In the genomic region with DNA sequence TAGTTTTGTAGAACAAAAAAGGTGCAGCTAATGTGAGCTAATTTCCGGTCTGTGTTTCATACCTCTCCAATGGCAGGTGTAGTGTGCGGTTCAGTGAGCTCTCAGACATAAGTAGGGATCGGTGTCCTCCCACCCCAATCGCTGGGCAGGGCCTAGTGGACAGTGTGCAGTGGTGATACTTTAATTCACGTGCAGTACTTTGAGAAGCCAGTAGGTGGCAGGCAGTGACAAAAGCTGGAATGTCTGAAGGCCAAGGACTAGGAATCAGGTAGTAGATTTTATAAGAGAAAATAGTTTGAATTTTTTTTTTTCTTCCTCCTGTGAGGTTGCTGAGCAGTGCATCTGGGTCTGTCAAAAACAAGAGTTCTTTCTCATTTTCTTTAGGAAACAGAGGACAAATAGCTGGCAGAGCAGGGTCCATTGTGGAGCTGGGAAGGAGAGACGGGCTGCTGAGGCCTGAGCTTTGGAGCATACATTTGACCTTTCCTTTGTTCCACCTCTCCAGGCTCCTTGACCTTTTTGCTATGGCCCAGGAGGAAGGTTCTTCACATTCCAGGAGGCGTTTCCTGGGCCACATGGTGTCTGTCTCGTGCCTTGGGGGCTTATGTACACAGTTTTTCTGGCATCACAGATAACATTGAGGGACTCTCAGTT, we compare ENCODE assay signal across 8 mouse cellular contexts. TPM values are rescaled to one million over a fixed set of nuclear protein-coding genes. Genes with fewer than 3 reads are reported as not detected.
DNase-seq lines count a peak whose midpoint lies in the region; ATAC-seq and TF ChIP-seq lines count a peak whose summit lies in the region.

No protein-coding gene starts in this region.

- DNase-seq in brain, embryonic 14.5 days (ENCODE audit: low read depth): peak; percentile 81
- DNase-seq in kidney, postnatal 0 days (ENCODE audit: low spot score): peak; percentile 94
- DNase-seq in liver, adult 2 months (ENCODE audit: extremely low read depth, low read depth, low spot score): peak; percentile 55
- DNase-seq in naive thymus-derived CD4-positive, alpha-beta T cell, adult 2 months (ENCODE audit: low read depth): peak; percentile 80
- peak; percentile 83 for DNase-seq in stomach, postnatal 0 days (ENCODE audit: low spot score)

- no peak overlapping the region for H3K4me2 ChIP-seq in heart, embryonic 15.5 days
- H3K4me2 ChIP-seq in kidney, postnatal 0 days (ENCODE audit: low read length): no peak overlapping the region
- no peak overlapping the region for H3K4me2 ChIP-seq in stomach, postnatal 0 days (replicated peaks; ENCODE audit: low read depth)

- H3K4me1 ChIP-seq in ES-Bruce4 (ENCODE audit: control insufficient read depth, insufficient read depth, low read length): peaks cover 17% of the 10 kb centered on the region
- H3K4me1 ChIP-seq in heart, embryonic 15.5 days (replicated peaks): peaks cover 32% of the 10 kb centered on the region
- H3K4me1 ChIP-seq in kidney, postnatal 0 days (replicated peaks; ENCODE audit: insufficient read depth, low read length): peaks cover 14% of the 10 kb centered on the region
- peaks cover 11% of the 10 kb centered on the region for H3K4me1 ChIP-seq in liver, adult 2 months (ENCODE audit: control insufficient read depth, insufficient read depth, low read length)
- peaks cover 16% of the 10 kb centered on the region for H3K4me1 ChIP-seq in stomach, postnatal 0 days (replicated peaks; ENCODE audit: control insufficient read depth, insufficient read depth)

- peak; percentile 52 for TF ChIP-seq CTCF in ES-Bruce4 (IDR thresholded peaks at IDR 0.05; ENCODE audit: low read depth, low read length)
- peak; percentile 82 for TF ChIP-seq CTCF in brain, embryonic 14.5 days (IDR thresholded peaks at IDR 0.05; ENCODE audit: borderline replicate concordance, extremely low read depth, insufficient read depth, insufficient read length)
- peak; percentile 92 for TF ChIP-seq CTCF in kidney, postnatal 0 days (IDR thresholded peaks at IDR 0.05; ENCODE audit: low read depth)
- peak; percentile 78 for TF ChIP-seq CTCF in liver, adult 2 months (IDR thresholded peaks at IDR 0.05; ENCODE audit: low read depth, low read length)
- TF ChIP-seq CTCF in stomach, postnatal 0 days (IDR thresholded peaks at IDR 0.05; ENCODE audit: low read depth): peak; percentile 97

- ATAC-seq in erythroblast, adult 5-6 weeks (replicated peaks; ENCODE audit: low FRiP score, poor library complexity, severe bottlenecking): peak; percentile 72; the same call in 1 of the 2 replicates
- 0 out of 2 replicates have a peak, but pooled peaks have one; percentile 32 for ATAC-seq in heart, embryonic 15.5 days (replicated peaks; ENCODE audit: insufficient number of reproducible peaks, insufficient read depth, low FRiP score, low read depth)
- peak; percentile 62 for ATAC-seq in kidney, postnatal 0 days (replicated peaks; ENCODE audit: low FRiP score, low read depth)
- peak; percentile 55 for ATAC-seq in stomach, postnatal 0 days (ENCODE audit: low FRiP score, low TSS enrichment)

- H3K27me3 ChIP-seq in ES-Bruce4 (ENCODE audit: control insufficient read depth, insufficient read depth, low read length, poor library complexity, severe bottlenecking): no peaks in the 10 kb centered on the region
- no peaks in the 10 kb centered on the region for H3K27me3 ChIP-seq in heart, embryonic 15.5 days
- no peaks in the 10 kb centered on the region for H3K27me3 ChIP-seq in kidney, postnatal 0 days (ENCODE audit: insufficient read depth, low read length)
- H3K27me3 ChIP-seq in liver, adult 2 months (ENCODE audit: control insufficient read depth, insufficient read depth, low read length): no peaks in the 10 kb centered on the region
- H3K27me3 ChIP-seq in stomach, postnatal 0 days (ENCODE audit: control insufficient read depth, insufficient read depth, low read length): no peaks in the 10 kb centered on the region

- H3K79me2 ChIP-seq in liver, adult 2 months (ENCODE audit: control insufficient read depth, insufficient read depth, low read length): peaks cover 10% of the 10 kb centered on the region; the same call in 1 of the 2 replicates

- WGBS in heart, embryonic 15.5 days: 18% methylated on average over 8 of the region's 8 CpGs
- 16% methylated on average over 8 of the region's 8 CpGs for WGBS in kidney, postnatal 0 days
- WGBS in liver, adult 2 months: 43% methylated on average over 8 of the region's 8 CpGs
- 14% methylated on average over 8 of the region's 8 CpGs for WGBS in stomach, postnatal 0 days

- peak; percentile 92 for TF ChIP-seq EP300 in ES-Bruce4 (IDR thresholded peaks at IDR 0.05; ENCODE audit: insufficient read depth, low read depth, low read length)
- no peak for TF ChIP-seq EP300 in stomach, postnatal 0 days (optimal IDR thresholded peaks at IDR 0.05)

- H3K4me3 ChIP-seq in ES-Bruce4 (ENCODE audit: low read depth, low read length): no peak overlapping the region
- H3K4me3 ChIP-seq in heart, embryonic 15.5 days: no peak overlapping the region
- H3K4me3 ChIP-seq in kidney, postnatal 0 days (replicated peaks; ENCODE audit: low read depth, low read length): no peak overlapping the region
- H3K4me3 ChIP-seq in liver, adult 2 months (ENCODE audit: insufficient read depth, low read depth, low read length): no peak overlapping the region
- H3K4me3 ChIP-seq in stomach, postnatal 0 days (ENCODE audit: low read depth, low read length): no peak overlapping the region

- H3K9ac ChIP-seq in ES-Bruce4 (ENCODE audit: low read depth, poor library complexity, severe bottlenecking): no peak overlapping the region
- H3K9ac ChIP-seq in heart, embryonic 15.5 days: no peak overlapping the region
- no peak overlapping the region for H3K9ac ChIP-seq in kidney, postnatal 0 days (ENCODE audit: low read depth, low read length)
- no peak overlapping the region for H3K9ac ChIP-seq in liver, adult 2 months (ENCODE audit: low read depth, low read length)
- no peak overlapping the region for H3K9ac ChIP-seq in stomach, postnatal 0 days (ENCODE audit: low read length)

- peak overlapping the region; percentile 41; the same call in 1 of the 2 replicates for H3K27ac ChIP-seq in ES-Bruce4 (ENCODE audit: insufficient read depth, low read length)
- no peak overlapping the region for H3K27ac ChIP-seq in heart, embryonic 15.5 days
- H3K27ac ChIP-seq in kidney, postnatal 0 days: no peak overlapping the region; the same call in 1 of the 2 replicates
- no peak overlapping the region for H3K27ac ChIP-seq in liver, adult 2 months (replicated peaks; ENCODE audit: insufficient read depth, low read depth, low read length)
- 0 out of 2 replicates have a peak overlapping the region, but pooled peaks have one; percentile 8 for H3K27ac ChIP-seq in stomach, postnatal 0 days (replicated peaks)

- no peak for TF ChIP-seq POLR2A in ES-Bruce4 (IDR thresholded peaks at IDR 0.05; ENCODE audit: insufficient read depth, low read length)
- no peak for TF ChIP-seq POLR2A in brain, embryonic 14.5 days (IDR thresholded peaks at IDR 0.05; ENCODE audit: borderline replicate concordance, extremely low read depth, insufficient read depth, insufficient read length, poor library complexity, severe bottlenecking)
- TF ChIP-seq POLR2A in liver, adult 2 months (IDR thresholded peaks at IDR 0.05; ENCODE audit: extremely low read depth, insufficient read depth, low read length): no peak

- no peaks in the 10 kb centered on the region for H3K9me3 ChIP-seq in ES-Bruce4 (replicated peaks; ENCODE audit: control insufficient read depth, insufficient read depth, low read length, poor library complexity, severe bottlenecking)
- H3K9me3 ChIP-seq in heart, embryonic 15.5 days (replicated peaks): no peaks in the 10 kb centered on the region
- no peaks in the 10 kb centered on the region for H3K9me3 ChIP-seq in kidney, postnatal 0 days (replicated peaks; ENCODE audit: low read length)
- no peaks in the 10 kb centered on the region for H3K9me3 ChIP-seq in stomach, postnatal 0 days (ENCODE audit: control insufficient read depth, low read length)

- H3K36me3 ChIP-seq in ES-Bruce4 (ENCODE audit: control insufficient read depth, insufficient read depth, low read length, poor library complexity, severe bottlenecking): no peaks in the 10 kb centered on the region
- H3K36me3 ChIP-seq in heart, embryonic 15.5 days: no peaks in the 10 kb centered on the region
- no peaks in the 10 kb centered on the region for H3K36me3 ChIP-seq in kidney, postnatal 0 days (ENCODE audit: insufficient read depth, low read length)
- H3K36me3 ChIP-seq in liver, adult 2 months (ENCODE audit: control insufficient read depth, insufficient read depth, low read length): no peaks in the 10 kb centered on the region
- no peaks in the 10 kb centered on the region for H3K36me3 ChIP-seq in stomach, postnatal 0 days (ENCODE audit: control insufficient read depth, insufficient read depth, low read length)

RNA-seq across cellular contexts. Expression of a gene that starts 36.4 kb away (rescaled TPM):
- polyA plus RNA-seq in ES-Bruce4 (2011; ENCODE audit: insufficient read depth, insufficient read length, low read depth, missing spikeins): not detected in 2 replicates
- polyA plus RNA-seq in brain, embryonic 14.5 days (2012; rRNA removed): not detected in 2 replicates
- total RNA-seq in erythroblast, adult 5-6 weeks (2015; ENCODE audit: low replicate concordance): not detected in 2 replicates
- not detected in 2 replicates for total RNA-seq in erythroblast, adult 5-6 weeks (2017; ENCODE audit: low replicate concordance)
- not detected in 2 replicates for polyA plus RNA-seq in heart, embryonic 15.5 days (2015; fragmentation: Nextera tagmentation; extraction: Ambion mirVana)
- polyA plus RNA-seq in kidney, postnatal 0 days (2015; fragmentation: Nextera tagmentation; extraction: Ambion mirVana): not detected in 2 replicates
- total RNA-seq in liver, adult 2 months (2014; rRNA removed): not detected in 2 replicates
- polyA plus RNA-seq in liver, adult 2 months (2012; rRNA removed): not detected in 2 replicates
- polyA plus RNA-seq in stomach, postnatal 0 days (2015; fragmentation: Nextera tagmentation; extraction: Ambion mirVana): not detected in 2 replicates

Comparison
In these comparisons a context has a peak if more than half of its experiments do, and no peak if none do; other contexts are left out.
1. H3K27ac ChIP-seq: peak in ES-Bruce4 (single experiment) and stomach, postnatal 0 days (single experiment); none in heart, embryonic 15.5 days (single experiment), kidney, postnatal 0 days (single experiment) and liver, adult 2 months (single experiment).
2. Peak in every context shown above with its lines, with median percentiles within 50 percentile points of each other: CTCF ChIP-seq, DNase-seq and ATAC-seq.